Mouse (Mus musculus) lung, postnatal 10 days (tissue): ENCODE data around the gene Maats1.
A peak's percentile ranks its signal among the peaks of the same experiment; 100 is the strongest.
"Not testable (repeated sequence)": the region's sequence is repeated elsewhere in the genome, so short reads cannot be mapped to it uniquely, and the experiment has no call there.

Experiments used
- DNase-seq: peaks from one replicate; pipeline ENCODE4 v3.0.0; 2021

Maats1 gene

DNA sequence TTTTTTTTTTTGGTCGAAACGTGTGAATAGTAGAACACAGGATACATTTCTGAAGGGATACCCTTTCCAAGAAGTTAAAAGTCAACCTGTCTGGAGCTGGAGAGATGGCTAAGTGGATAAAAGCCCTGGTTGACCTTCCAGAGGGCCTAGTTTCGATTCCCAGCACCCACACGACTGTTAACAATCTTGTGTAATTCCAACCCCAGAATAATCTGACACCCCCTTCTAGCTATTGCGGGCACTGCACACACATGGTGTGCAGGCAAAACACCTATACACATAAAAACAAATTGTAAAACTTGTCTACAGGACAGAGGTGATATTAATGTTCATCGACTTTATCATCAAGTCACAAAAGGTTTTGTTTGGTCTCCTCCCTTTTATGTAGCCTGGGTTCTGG is 5.6 kb upstream of the Maats1 start:
- DNase-seq = no peak

GRCm38 (mm10) chr16:38346529-38347325 is 4.8 kb upstream of the Maats1 start, which contains the start of the genes Cox17 and Gm21987:
TSS of gene Cox17 (plus strand) at chr16:38346991.
TSS of gene Gm21987 (plus strand) at chr16:38347040.
- DNase-seq = peak; percentile 96

GRCm38 (mm10) chr16:38344941-38345725 is 3.2 kb upstream of the Maats1 start:
- DNase-seq = peak; percentile 56

GRCm38 (mm10) chr16:38338077-38338476 is 3.9 kb downstream of the Maats1 start:
- DNase-seq = not testable (repeated sequence)

DNA sequence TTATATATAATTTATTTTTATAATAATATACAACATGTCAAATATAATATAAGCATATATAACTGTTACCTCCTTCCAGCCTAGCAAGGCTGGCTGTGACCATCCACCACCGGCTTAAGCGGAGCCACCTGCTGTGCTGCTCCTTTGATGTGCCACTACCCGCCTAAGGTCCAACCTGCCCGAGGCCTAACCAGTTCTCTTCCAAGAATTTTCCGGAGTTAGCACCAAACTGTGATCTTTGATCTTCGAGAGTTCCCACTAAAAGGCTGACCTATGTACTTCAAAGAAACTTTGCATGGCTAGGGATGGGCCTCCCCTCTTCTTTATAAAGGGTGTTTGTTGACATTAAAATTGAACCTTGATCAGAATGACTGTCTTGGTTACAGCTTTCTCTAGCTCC is 7.5 kb downstream of the Maats1 start:
- DNase-seq = no peak

GRCm38 (mm10) chr16:38329340-38329739 is 12.6 kb downstream of the Maats1 start:
- DNase-seq = no peak

DNA sequence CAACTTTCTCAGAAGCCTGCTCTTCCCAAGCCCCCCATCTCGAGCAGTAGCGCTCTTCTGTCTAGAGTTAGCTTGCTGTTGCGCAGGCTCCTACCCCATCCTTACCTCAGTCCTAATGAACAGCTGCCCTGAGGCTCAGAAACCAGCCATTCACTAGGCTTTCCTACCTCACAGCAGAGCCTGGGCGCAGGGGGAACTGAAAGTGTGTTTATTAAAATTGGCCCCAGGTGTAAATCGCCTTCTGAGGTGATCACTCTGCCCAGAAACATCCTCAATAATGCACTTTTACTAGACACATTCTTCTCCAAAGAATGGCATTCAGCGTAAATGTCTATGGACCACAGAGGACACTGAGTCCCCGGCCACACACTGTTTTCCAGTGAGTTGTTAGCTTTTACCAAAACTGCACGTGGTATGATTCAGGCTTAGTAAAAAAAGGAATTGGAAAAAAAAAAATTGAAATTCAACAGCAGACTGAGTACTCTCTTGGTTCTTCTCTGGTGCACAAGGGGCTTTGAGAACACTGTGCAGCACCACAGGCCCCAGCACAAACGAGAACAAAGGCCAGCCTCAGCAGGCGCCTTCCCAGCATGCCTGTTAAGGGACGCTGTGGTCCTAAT is 15.1 kb downstream of the Maats1 start:
- no peak for DNase-seq

DNA sequence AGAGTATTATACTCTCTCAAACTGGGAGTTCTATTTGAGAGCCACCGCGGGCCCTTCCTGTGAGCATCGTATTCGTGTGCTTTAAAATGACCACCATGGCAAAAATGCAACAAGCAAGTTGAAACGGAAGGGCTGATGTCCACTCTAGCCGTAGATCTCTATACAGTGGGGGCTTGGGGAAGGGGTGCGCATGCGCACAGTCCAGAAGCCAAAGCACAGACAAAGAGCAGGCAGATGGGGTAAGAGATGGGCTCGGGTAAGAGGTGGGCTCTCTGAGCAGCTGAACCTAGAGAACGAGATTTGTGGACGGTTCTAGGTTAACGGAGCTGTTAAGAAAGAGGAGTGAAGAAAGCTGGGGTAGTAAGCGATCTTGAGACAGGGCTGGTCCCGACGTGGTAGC is 17.6 kb downstream of the Maats1 start:
- DNase-seq = no peak

DNA sequence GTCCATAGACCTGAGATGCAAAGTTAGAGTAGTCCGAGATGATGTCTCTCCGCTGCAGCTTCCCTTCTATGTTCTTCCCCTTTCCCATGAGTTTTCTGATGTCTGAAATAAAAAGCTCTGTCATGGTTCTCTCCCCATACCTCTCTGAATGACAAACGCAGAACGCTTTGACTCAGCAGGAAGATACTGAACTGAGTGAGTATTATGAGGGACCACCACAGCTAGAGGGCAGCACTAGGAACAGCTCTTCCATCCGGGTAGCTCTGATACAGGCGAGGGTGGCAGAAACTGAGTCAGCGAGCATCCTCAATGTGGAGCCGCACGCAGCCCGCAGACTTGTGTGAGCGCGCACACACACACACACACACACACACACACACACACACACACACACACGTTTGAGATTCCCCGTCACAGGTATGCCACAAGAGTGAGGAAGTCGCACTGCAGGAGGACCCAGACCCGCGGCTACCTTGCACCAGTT is 20.4 kb downstream of the Maats1 start:
- DNase-seq = peak; percentile 61

GRCm38 (mm10) chr16:38319087-38319486 is 22.9 kb downstream of the Maats1 start:
- no peak for DNase-seq

DNA sequence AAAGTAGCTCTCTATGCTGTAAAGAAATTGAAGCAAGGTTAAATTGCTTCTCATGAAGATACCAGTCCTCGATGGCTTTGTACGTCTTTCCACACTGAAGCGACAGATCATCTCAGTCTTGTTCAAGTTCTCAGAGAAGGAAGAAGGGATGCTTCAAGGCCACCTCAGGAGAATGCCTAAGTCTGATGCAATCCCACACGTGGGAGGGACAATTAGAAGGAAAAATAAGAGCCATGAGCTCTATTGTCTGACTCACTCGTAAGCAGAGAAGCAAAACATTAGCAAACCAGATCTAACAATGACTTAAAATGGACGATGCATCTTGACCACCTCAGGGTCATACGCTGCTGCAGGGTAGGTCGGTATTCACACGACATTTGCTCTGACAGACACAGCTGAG is 23.5 kb downstream of the Maats1 start:
- no peak for DNase-seq

- no peak for DNase-seq
Observed at GRCm38 (mm10) chr16:38308195-38308594, 33.7 kb downstream of the Maats1 start.

GRCm38 (mm10) chr16:38307651-38308050 is 34.3 kb downstream of the Maats1 start:
- no peak for DNase-seq

DNA sequence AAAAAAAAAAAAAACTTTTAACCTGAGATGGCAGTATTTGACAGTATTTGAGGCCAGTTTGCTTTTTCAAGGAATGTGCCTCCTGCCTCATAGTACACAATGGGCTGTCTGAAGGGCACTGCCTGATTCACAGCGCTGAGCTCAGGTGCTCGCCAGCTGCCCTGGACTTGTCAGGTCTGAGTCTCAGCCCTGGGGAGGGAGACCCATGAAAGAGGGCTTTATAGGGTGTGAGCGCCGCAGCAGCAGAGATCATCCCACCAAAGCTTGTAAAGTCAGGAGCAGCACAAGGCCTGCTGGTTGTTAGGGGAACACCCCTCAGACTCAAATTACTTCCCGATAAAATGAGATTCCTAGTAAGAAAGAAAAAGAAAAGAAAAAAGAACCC is 34.7 kb downstream of the Maats1 start:
- no peak for DNase-seq

DNA sequence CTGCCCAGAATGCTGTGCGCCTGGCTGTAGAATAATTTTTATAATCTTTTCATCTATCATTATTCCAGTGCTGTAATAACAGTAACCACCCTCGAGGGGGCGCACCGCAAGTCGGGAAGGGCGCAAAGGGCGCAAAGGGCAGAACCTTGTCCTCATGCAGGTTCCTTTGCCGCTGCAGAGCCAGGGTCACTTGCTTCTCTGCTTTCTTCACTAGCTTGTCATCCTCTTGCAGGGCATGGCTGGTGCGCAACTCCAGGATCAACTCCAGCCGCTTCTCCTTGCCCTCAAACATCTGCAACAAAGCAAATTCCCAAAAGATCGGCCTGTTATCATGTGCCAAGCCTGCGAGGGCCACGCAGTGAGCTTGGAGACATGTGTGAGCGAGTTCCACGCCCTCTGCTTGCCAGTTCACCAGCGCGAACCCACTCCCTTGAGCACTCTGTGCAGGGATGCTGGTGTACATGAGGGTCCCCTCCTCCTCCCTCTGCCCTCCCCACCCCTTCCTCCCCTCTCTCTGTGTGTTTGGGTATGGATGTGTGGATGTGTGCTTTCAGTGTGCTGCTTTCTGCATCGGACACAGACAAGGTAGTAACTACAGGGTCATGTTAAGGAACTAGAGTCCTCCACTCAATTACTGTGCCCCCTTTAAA is 35.2 kb downstream of the Maats1 start:
- peak; percentile 18 for DNase-seq

- DNase-seq = peak; percentile 78
Observed at GRCm38 (mm10) chr16:38304460-38305194, 37.3 kb downstream of the Maats1 start.

- DNase-seq = no peak
Observed at GRCm38 (mm10) chr16:38302367-38302766, 39.6 kb downstream of the Maats1 start.

DNA sequence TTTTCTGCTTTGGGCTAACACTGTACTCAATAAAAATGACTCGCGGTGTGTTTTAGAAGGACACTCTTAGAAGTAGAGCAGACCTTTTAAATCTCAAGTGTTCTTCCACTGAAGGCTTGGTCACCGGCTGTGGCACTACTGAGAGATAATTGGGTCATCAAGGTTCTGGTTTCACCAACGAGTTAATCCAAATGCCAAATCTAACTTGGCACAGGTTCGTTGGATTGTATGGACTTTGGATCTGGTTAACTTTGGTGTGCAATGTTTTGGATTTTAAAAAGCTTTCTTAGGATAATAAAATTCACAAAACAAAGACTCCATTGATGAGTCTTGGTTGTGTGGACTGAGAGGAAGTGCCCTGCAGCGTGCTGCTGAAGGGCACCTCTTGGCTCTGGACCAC is 43.5 kb downstream of the Maats1 start:
- no peak for DNase-seq

- no peak for DNase-seq
Observed at GRCm38 (mm10) chr16:38295349-38295930, 46.5 kb downstream of the Maats1 start.

- no peak for DNase-seq
Observed at GRCm38 (mm10) chr16:38294685-38295348, 47.1 kb downstream of the Maats1 start, which contains the start of gene Nr1i2. TSS of gene Nr1i2 (minus strand) at chr16:38294824.

- no peak for DNase-seq
Observed at GRCm38 (mm10) chr16:38290151-38290550, 51.8 kb downstream of the Maats1 start.
